Comparison of ENCODE assay signal across 23 mouse cellular contexts in the genomic region with DNA sequence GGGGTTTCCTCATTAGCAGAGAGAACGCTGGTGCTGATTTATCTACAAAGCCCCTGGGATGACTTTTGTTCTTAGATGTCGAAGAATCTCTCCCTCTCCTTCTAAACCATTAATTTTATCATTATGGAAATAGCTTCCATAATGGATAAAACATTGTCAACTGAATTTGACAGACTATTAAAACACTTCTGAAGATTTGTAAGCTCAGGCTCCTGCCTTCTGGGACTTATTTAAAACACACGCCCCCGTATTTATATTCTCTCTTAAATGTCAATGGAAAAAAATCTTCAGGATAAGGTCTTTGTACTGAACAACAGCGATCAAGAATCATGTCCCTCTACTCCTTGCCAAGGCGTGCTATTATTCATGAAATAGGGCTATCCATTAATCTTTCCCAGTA.
"Had no signal": no experiment of that assay in that cellular context is flagged by ENCODE, and none has a peak within 500 bp of the region (broad histone marks: within the 10 kb centered on the region; RNA-seq: fewer than 3 reads in every experiment).

No protein-coding gene starts in this region.

- H3K4me1 ChIP-seq: heart, embryonic 15.5 days; hindbrain, embryonic 13.5 days; hindbrain, embryonic 15.5 days; limb, embryonic 13.5 days; limb, embryonic 15.5 days; liver, embryonic 12.5 days had no signal

- DNase-seq: gastrocnemius, postnatal 14 days; gastrocnemius, postnatal 36 days; heart, adult 11 months; heart, adult 2 months; heart, postnatal 14 days; heart, postnatal 36 days; kidney, adult 11 months; kidney, adult 8-10 months; kidney, postnatal 25 days; layer of hippocampus, adult 9-11 months; layer of hippocampus, postnatal 36 days; left cerebral cortex, postnatal 4 days had no signal

- H3K27ac ChIP-seq: heart, adult 2 months; heart, embryonic 13.5 days; heart, embryonic 15.5 days; hindbrain, embryonic 13.5 days; hindbrain, embryonic 15.5 days; hindbrain, postnatal 0 days; limb, embryonic 13.5 days; limb, embryonic 15.5 days; liver, embryonic 12.5 days; liver, embryonic 14.5 days had no signal

- H3K9ac ChIP-seq: heart, embryonic 13.5 days; heart, embryonic 15.5 days; hindbrain, embryonic 13.5 days; hindbrain, embryonic 15.5 days; limb, embryonic 13.5 days; limb, embryonic 15.5 days; liver, embryonic 12.5 days; liver, embryonic 14.5 days had no signal

- H3K9me3 ChIP-seq: heart, embryonic 15.5 days; hindbrain, embryonic 13.5 days; hindbrain, embryonic 15.5 days; limb, embryonic 13.5 days; limb, embryonic 15.5 days; liver, embryonic 12.5 days had no signal

- H3K4me3 ChIP-seq: heart, adult 2 months; heart, embryonic 13.5 days; heart, embryonic 15.5 days; hindbrain, embryonic 13.5 days; hindbrain, embryonic 15.5 days; limb, embryonic 13.5 days; limb, embryonic 15.5 days; liver, embryonic 12.5 days had no signal

- H3K27me3 ChIP-seq: heart, embryonic 13.5 days; heart, embryonic 15.5 days; hindbrain, embryonic 13.5 days; hindbrain, embryonic 15.5 days; limb, embryonic 13.5 days; limb, embryonic 15.5 days; liver, embryonic 12.5 days had no signal

- ATAC-seq: hindbrain, postnatal 0 days; intestine, embryonic 16.5 days; liver, embryonic 12.5 days had no signal

- H3K36me3 ChIP-seq: heart, embryonic 13.5 days; heart, embryonic 15.5 days; hindbrain, embryonic 13.5 days; hindbrain, embryonic 15.5 days; limb, embryonic 13.5 days; limb, embryonic 15.5 days; liver, embryonic 12.5 days had no signal

- H3K4me2 ChIP-seq: heart, embryonic 11.5 days; heart, embryonic 13.5 days; heart, embryonic 15.5 days; hindbrain, embryonic 13.5 days; hindbrain, embryonic 15.5 days; limb, embryonic 13.5 days; limb, embryonic 15.5 days; liver, embryonic 12.5 days had no signal
